Mouse (Mus musculus) intestine, postnatal 0 days (tissue): ENCODE results near the gene Prex1. TPM values are rescaled to one million over a fixed set of nuclear protein-coding genes. Genes with fewer than 3 reads are reported as not detected.
"Not testable (repeated sequence)": the region's sequence is repeated elsewhere in the genome, so short reads cannot be mapped to it uniquely, and the experiment has no call there.

ENCODE experiments used
- ATAC-seq: fragments of 200-750 bp; cut with Nextera tagmentation; 2 replicates; pipeline ENCODE4 v1.8.0; 2017; ENCODE audit warnings: mild to moderate bottlenecking, moderate TSS enrichment, moderate library complexity
- H3K27ac ChIP-seq: fragments of 300-500 bp; sonication (generic); 2 replicates; pipeline ENCODE4 v1.5.1; 2014; ENCODE audit warnings: mild to moderate bottlenecking, low read depth, low read length, moderate library complexity
- H3K27me3 ChIP-seq: fragments of 300-500 bp; sonication (generic); replicated peaks from 2 replicates; pipeline ENCODE4 v1.6.1; 2014; ENCODE audit warnings: low read length, mixed read lengths; ENCODE audit not compliant: control insufficient read depth, insufficient read depth
- H3K36me3 ChIP-seq: fragments of 300-500 bp; sonication (generic); 2 replicates; pipeline ENCODE4 v1.6.1; 2014; ENCODE audit warnings: mild to moderate bottlenecking, moderate library complexity; ENCODE audit not compliant: control insufficient read depth, insufficient read depth
- H3K4me1 ChIP-seq: fragments of 300-500 bp; sonication (generic); replicated peaks from 2 replicates; pipeline ENCODE4 v1.6.1; 2014; ENCODE audit warnings: antibody characterized with exemption, low read length, mixed read lengths; ENCODE audit not compliant: control insufficient read depth, insufficient read depth
- H3K4me2 ChIP-seq: fragments of 300-500 bp; sonication (generic); replicated peaks from 2 replicates; pipeline ENCODE4 v1.6.1; 2014; ENCODE audit warnings: low read depth, mild to moderate bottlenecking, moderate library complexity
- H3K4me3 ChIP-seq: fragments of 300-500 bp; sonication (generic); 2 replicates; pipeline ENCODE4 v1.5.1; 2014; ENCODE audit warnings: low read depth, low read length
- H3K9ac ChIP-seq: fragments of 300-500 bp; sonication (generic); 2 replicates; pipeline ENCODE4 v1.6.1; 2014; ENCODE audit warnings: mild to moderate bottlenecking, low read depth, low read length
- H3K9me3 ChIP-seq: fragments of 300-500 bp; sonication (generic); 2 replicates; pipeline ENCODE4 v1.6.1; 2016; ENCODE audit warnings: mixed run types; ENCODE audit not compliant: control insufficient read depth
- CTCF ChIP-seq: sonication (generic); IDR thresholded peaks from 2 replicates; pipeline ENCODE4 v1.5.1; 2016; ENCODE audit warnings: low read depth, mild to moderate bottlenecking, control low read depth, antibody characterized with exemption, moderate library complexity
- WGBS: fragments of 180-500 bp; shearing (Covaris S2); extraction: QIAGEN DNeasy Blood & Tissue Kit; methylation state at CpG from one replicate; pipeline ENCODE4 v1.1.7; 2014; 5-methylcytosine and 5-hydroxymethylcytosine counted together
- polyA plus RNA-seq: library from polyadenylated mRNA; unstranded; fragments of >200 nt; fragmentation: Nextera tagmentation; extraction: Ambion mirVana; gene quantifications from 2 replicates; pipeline ENCODE4 v1.2.1, GENCODE M21; 2015

Gene Prex1
- polyA plus RNA-seq, 1 experiment from 2014 or later, result 4.0 TPM

DNA sequence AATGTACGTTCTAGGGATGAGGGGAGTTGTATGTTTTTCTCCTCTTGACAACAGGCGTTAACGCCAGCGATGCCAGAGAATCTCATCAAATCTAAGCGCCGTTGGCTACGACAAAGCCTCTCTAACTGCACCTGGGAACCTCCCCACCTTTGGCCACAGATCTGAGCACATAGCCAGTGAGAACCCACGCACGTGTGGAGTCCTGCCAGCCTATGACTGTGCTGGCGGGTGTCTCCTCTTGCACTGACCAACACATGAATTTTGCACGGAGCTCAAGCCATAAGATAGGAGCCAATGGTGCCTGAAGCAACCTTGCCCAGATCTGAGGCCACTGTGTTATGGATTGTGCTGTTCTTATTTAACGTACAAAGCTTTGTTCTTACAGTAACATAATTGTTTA is 193.1 kb downstream of the Prex1 start:
- Histone ChIP-seq H3K4me2 (no peak overlapping the region), H3K9me3 (no peaks in the 10 kb centered on the region), H3K27ac (no peak overlapping the region), H3K9ac (no peak overlapping the region), H3K4me1 (no peaks in the 10 kb centered on the region), H3K4me3 (no peak overlapping the region), H3K36me3 (no peaks in the 10 kb centered on the region), H3K27me3 (0 out of 2 replicates have a peak, but pooled peaks cover 2% of the 10 kb centered on the region)
- ATAC-seq, result no peak
- 89% methylated on average over 12 of the region's 12 CpGs for WGBS
- TF ChIP-seq CTCF, result no peak

GRCm38 (mm10) chr2:166517392-166518174 is 196.0 kb downstream of the Prex1 start:
- not testable (repeated sequence) for H3K4me2 ChIP-seq, H3K36me3 ChIP-seq, H3K27ac ChIP-seq, H3K4me3 ChIP-seq, ATAC-seq, H3K9me3 ChIP-seq, H3K27me3 ChIP-seq, H3K9ac ChIP-seq, H3K4me1 ChIP-seq
- WGBS, result 24% methylated on average over 13 of the region's 17 CpGs

GRCm38 (mm10) chr2:166516818-166517353 is 196.7 kb downstream of the Prex1 start:
- Histone ChIP-seq H3K4me1 (no peaks in the 10 kb centered on the region), H3K27me3 (0 out of 2 replicates have a peak, but pooled peaks cover 2% of the 10 kb centered on the region), H3K9me3 (no peaks in the 10 kb centered on the region), H3K4me3 (no peak overlapping the region), H3K27ac (no peak overlapping the region), H3K36me3 (no peaks in the 10 kb centered on the region), H3K9ac (no peak overlapping the region), H3K4me2 (no peak overlapping the region)
- TF ChIP-seq CTCF, result no peak
- ATAC-seq, result no peak
- 65% methylated on average over 6 of the region's 6 CpGs for WGBS

Other genes with a start within 250 kb of the Prex1 start
- gene Trp53rkb, start 78.7 kb upstream of the Prex1 start, polyA plus RNA-seq, result 3.7 and 5.1 TPM in 2 replicates
- 6.1 and 6.5 TPM in 2 replicates for gene Arfgef2, start 91.8 kb upstream of the Prex1 start, polyA plus RNA-seq
- 20.8 and 22.1 TPM in 2 replicates for gene Cse1l, start 192.2 kb upstream of the Prex1 start, polyA plus RNA-seq